Mouse (Mus musculus) right cerebral cortex, postnatal 36 days (tissue): ENCODE measurements around the gene Cr2.
A peak's percentile ranks its signal among the peaks of the same experiment; 100 is the strongest.
"Not testable (repeated sequence)": the region's sequence is repeated elsewhere in the genome, so short reads cannot be mapped to it uniquely, and the experiment has no call there.

Experiments
- DNase-seq, 2 experiments: peaks; one replicate each; pipeline ENCODE4 v3.0.0; 2022; ENCODE audit warnings: low spot score in 2 of 2, mixed read lengths in 1 of 2

The Cr2 gene

GRCm38 (mm10) chr1:195175980-195176931, at the start of gene Cr2:
TSS of gene Cr2 (minus strand) at chr1:195176716.
- peak; percentile 32 to 44 for DNase-seq

- DNase-seq, result no peak
These were observed 45.3 kb upstream of the Cr2 start for GRCm38 (mm10) chr1:195221781-195222180.

GRCm38 (mm10) chr1:195212851-195213250, 36.3 kb upstream of the Cr2 start:
- DNase-seq, result not testable (repeated sequence)

DNA sequence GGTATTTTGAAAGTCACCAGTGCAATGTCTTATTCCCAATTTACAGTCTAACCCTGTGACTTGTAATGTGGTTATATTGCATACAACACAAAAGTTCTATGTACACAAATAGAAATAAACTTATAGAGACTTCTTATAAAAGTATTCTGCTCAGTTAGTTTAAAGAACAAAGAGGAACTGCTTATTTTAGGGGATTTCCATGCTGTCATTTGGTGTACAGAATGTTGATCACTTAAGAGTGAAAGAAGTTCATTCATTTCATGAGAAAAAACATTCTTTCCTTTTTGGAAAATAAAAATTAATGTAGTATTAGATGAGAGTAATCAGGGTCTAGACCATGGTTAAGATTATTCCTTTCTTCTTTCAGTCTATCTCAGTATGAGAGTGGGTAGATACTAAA, 8.2 kb upstream of the Cr2 start:
- no peak for DNase-seq

- no peak for DNase-seq
These were observed 11.3 kb downstream of the Cr2 start for GRCm38 (mm10) chr1:195164996-195165755.

DNA sequence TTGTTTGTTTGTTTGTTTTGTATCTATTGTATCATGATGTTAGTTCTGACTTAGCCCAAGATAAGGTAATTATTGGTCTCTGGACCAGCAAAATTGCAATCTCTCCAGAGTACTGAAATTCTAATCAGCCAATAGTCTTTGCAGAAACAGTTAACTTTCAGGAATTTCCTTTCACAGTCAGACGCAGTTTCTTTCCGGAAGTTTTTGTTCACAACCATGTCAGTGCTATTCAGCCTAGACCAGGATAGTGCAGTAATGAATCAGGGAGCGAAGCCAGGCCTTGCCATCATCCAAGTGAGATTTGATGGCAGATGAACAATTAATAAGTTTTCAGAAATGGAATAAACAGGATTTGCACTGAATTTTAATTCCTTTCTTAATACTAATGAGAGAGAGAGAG, 44.4 kb downstream of the Cr2 start:
- no peak for DNase-seq

- DNase-seq, result no peak
These were observed 44.9 kb downstream of the Cr2 start for GRCm38 (mm10) chr1:195131675-195132015.

DNA sequence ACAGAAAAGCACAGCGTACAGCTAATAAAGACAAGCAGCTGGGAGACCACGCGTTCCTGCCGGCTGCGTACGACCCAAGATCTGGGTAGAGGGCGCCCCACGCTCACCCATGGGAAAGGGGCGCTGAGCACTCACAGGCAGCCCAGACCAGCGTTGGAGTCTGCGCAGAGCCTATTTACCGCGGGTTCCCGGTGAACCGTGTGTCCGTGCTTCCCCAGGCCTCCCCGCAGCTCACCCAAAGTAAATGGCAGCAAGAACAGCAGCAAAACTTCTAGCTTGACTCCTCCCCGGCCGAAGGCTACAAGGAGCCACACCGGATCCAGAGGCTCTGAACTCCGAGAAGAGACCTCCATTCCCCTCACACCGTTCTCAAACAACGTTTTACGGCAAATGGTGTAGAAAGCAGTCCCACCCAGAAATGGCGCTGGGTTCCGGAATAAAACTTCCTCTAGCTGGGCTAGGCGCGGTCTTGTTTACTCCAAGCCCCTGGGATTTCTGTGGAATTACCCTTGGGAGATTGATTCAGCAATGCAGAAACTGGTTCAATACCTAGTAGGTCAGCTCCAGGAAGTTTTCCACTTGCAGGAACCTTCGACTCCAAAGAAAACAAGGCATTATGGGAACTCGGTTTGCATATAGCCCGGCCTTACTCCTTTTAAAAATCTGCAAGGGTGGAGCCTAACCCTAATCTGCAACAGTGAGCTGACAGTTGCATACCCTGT, 45.4 kb downstream of the Cr2 start, which contains the start of gene Cr1l:
TSS of gene Cr1l (minus strand) at position 634 of the 722 bp plus-strand sequence.
- DNase-seq, result peak; percentile 80 to 82

DNA sequence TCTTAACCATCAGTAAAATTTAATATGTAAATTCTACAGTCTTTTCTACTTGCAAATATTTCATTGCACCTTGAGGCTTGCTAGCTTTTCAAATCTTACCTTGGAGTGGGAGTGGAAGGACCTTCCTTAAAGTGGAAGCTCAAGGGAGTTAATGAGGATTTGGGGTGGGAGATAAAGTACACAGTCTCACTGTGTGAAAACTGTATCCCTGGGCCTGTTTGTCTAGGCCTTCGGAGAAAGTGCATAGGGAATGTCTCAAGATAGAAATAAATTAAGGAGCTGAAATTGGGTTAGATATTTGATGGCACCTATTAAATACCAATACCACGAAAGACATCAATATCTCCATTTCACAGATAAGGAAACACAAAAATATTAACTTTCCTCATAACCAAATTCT, 46.0 kb downstream of the Cr2 start:
- DNase-seq, result no peak

- DNase-seq, result no peak
These were observed 46.6 kb downstream of the Cr2 start for GRCm38 (mm10) chr1:195129867-195130266.

GRCm38 (mm10) chr1:195114414-195114813, 62.1 kb downstream of the Cr2 start:
- DNase-seq, result no peak

- DNase-seq, result no peak
These were observed 62.9 kb downstream of the Cr2 start for GRCm38 (mm10) chr1:195113621-195114020.

DNA sequence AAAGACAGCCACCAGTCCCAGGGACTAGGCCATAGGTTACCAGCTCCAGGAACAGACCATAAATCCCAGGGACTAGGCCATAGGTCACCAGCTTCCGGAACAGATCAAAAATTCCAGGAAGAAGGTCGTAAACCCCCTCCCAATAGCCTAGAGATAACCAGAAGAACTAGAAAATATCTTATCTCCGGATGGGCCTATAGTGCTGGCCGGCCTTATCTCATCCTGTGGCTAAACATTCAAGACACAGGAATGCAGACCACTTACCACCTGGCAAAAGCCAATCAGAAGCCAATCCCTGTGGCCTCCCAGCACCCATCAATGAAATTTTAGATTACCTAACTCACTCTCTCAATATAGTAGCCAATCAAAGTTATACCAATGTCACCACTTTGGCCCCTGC, 75.8 kb downstream of the Cr2 start:
- no peak for DNase-seq

GRCm38 (mm10) chr1:195098004-195098403, 78.5 kb downstream of the Cr2 start:
- no peak for DNase-seq

DNA sequence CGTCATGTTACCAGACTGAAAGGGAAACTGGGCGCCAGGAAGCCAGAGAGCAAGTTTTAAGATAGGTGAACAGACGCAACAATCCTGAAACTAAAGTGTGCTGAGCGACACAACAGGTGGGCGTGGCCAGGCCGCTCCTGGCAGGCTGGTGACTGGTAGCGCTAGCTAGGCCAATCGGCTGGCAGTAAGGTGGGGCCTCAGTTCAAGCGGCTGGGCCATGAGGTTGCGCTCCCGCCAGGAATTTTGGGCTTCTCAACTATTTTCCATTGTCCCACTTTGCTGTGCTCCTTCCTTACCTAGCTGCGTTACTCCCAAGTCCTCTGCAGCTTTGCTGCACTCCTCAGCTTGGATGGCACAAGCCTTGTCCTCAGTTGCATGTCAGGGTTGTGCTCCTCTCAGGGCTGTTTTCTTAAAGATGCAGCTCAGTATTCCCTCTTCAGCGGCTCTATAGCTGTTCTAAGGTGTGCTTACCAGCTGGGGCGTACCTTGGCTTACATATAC, 84.2 kb downstream of the Cr2 start, which contains the start of gene Cd46:
TSS of gene Cd46 (minus strand) at position 30 of the 501 bp plus-strand sequence.
- no peak for DNase-seq

- no peak for DNase-seq
These were observed 84.8 kb downstream of the Cr2 start for GRCm38 (mm10) chr1:195091699-195092219.
